Mouse (Mus musculus) fat pad, adult 2 months (tissue): ENCODE measurements around the gene Rsl1d1.

ENCODE experiments used
- DNase-seq: peaks from one replicate; pipeline ENCODE4 v3.0.0-alpha.2; 2011; ENCODE audit warnings: low read depth, low spot score; ENCODE audit errors: extremely low read depth

The Rsl1d1 gene

DNA sequence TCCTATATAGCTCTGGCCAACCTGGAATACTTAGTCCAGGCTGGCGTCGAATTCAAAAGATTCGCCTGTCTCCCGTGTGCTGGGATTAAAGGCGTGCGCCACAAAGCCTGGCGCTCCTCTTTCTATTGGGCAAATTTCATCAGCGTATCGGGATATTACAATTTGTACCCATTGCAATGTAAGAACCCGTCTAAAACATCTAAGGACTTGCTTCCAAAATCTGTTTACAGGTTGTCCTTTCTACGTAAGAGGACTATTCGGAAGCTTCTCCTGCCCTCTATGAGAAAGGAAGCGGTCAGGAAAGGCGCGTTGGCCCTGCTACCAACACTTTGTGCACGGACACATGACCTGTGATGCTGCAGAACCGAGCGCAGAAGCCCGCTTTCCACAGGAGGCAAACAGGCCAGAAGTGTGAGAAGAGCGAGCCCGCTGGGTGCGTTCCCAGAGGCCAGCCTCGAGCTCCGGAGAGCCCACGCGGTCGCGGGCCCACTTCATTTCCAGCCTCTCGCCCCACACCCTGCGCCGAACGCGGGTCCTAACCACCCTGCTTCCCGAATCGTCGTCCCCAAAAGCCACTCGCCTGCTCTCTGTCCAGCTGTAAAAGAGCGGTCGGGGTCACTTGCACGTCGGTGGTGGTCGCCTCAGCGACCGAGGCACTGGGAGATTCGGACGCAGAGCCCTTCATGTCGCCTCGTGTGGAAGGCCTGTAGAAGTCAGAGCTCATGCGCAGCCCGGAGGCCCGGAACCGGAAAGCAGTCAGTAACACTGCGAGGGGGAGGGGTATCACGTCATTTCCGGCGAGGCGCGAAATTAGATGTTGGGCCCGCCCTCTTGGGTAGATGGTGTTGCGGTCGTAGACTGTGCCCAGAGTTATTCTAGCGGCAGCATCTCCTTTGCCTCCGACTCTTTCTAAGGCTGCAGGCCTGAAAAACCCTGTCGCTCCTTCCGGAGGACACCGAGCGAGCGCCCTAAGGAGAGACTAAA, at the start of gene Rsl1d1:
Gene Rsl1d1 (minus strand): TSS at position 761 of the 984 bp plus-strand sequence.
- DNase-seq: peak; percentile 56

DNA sequence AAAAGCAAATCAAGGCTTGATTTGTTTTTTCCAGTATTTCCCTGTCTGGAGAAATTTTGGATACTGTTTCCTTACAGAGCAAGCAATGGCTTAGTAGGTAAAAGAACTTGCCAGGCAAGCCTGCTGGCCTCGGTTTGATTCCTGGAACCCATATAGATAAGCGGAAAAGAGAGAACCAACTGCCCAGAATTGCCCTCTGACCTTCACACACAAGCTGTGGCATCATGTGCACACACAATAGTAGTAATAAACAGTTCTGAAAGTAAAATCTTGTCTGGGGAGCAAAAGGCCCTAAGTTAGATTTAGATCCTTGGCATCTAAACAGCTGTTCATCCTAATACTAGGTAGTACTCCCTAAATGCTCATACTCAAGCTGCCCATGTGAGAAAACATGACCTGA, 44.7 kb upstream of the Rsl1d1 start:
- no peak for DNase-seq

DNA sequence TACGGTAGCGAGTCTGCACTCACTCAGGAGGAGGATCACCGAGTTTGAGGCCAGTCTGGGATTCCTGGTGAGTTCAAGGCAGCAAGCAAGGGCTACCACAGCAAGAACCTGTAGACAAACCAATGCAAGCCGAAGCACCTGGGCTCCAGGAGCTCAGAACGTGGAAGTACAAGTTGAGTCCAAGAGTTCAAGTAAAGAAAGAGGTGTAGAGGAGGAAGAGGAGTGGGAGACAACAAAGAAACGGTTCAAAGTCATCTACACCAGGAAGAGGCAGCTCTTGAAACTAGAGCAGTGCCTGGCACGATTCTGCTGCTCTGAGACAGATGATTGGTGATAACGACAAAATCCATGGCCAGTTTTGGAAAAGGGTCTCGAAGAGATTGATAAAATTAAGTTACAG, 42.6 kb upstream of the Rsl1d1 start:
- DNase-seq: no peak

DNA sequence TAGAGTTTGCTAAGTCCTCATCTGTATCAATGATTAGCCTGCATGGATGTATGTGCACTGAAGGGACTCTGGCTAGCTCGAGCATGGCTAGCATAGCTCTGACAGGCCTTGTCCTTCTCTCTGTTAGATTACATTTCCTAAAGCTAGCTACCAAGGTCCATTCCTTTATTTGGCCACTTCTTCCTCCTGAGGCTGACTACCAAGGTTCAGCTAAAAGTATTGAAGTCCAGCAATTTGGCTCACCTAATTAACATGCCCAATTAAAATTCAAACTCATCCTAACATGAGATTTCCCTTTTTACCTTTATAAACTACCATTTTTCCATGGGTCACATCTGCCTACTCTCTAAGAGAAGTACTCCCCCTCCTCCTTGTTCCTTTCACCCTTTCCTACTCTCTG, 39.3 kb upstream of the Rsl1d1 start:
- DNase-seq: no peak

DNA sequence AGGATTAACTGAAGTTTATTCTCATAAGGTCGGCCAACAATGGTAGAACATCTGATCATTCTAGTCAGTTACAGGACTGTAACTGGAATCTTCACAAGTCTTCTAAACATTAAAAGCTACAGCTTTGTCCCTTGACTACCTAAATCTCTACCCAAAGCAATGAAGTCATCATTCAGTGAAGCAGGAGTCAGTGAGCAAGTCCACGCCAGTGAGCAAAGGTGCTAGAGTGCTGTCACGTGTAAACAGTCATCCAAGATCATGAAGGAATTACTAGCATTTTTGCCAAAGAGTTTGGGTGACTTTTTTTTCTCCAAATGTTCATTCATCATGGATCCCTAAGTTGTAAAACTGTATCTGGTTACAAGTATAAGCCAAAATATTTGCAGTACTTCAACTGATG, 14.7 kb upstream of the Rsl1d1 start:
- no peak for DNase-seq

- DNase-seq: no peak
Observed at GRCm38 (mm10) chr16:11203600-11204390, 664 bp upstream of the Rsl1d1 start.

DNA sequence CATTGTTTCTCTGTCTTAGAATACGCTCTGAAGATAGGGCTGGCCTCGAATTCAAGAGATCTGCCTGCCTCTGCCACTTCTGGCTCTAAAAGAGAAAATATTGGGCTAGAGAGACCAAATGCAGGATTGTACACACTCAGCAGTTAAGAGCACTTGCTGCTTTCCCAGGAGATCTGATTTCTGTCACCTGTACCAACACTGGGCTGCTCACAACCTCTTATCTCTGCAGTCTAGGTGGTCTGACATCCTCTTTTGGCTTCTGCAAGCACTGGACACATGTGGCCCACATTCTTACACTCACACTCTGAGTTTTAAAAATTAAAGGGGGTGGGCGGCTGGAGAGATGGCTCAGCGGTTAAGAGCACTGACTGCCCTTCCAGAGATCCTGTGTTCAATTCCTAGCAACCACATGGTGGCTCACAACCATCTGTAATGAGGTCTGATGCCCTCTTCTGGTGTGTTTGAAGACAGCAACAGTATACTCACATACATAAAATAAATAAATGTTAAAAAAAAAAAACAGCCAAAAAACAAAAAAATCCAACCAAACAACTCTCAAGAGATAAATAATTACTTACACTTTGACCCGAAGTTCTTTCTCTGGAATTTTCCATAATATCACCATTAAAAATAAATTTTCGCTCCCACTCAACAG, 1.3 kb downstream of the Rsl1d1 start:
- DNase-seq: no peak

GRCm38 (mm10) chr16:11200247-11200646, 2.9 kb downstream of the Rsl1d1 start:
- DNase-seq: no peak

GRCm38 (mm10) chr16:11198467-11198866, 4.7 kb downstream of the Rsl1d1 start:
- no peak for DNase-seq

GRCm38 (mm10) chr16:11197052-11197451, 6.1 kb downstream of the Rsl1d1 start:
- DNase-seq: no peak

DNA sequence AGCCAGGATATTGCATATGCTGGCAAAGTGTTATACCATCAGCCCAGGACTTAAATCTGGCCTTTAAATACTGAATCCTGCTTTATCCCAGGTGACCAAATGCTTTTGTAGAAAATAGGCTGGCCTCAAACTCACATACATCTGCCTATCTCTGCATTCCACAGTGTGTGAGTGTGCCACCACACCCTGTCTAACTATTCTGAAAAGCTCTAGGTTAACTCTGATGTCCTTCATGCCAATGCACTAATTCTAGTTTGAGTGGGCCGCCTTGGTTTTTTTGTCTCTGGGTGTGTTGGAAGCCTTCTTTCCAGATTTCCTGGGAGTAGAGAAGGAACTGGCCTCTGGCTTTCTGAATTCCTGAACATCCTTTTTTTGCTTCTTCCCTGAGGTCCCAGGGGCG, 9.9 kb downstream of the Rsl1d1 start:
- no peak for DNase-seq

GRCm38 (mm10) chr16:11190150-11190549, 13.0 kb downstream of the Rsl1d1 start:
- no peak for DNase-seq

- no peak for DNase-seq
Observed at GRCm38 (mm10) chr16:11177404-11177803, 25.7 kb downstream of the Rsl1d1 start.

DNA sequence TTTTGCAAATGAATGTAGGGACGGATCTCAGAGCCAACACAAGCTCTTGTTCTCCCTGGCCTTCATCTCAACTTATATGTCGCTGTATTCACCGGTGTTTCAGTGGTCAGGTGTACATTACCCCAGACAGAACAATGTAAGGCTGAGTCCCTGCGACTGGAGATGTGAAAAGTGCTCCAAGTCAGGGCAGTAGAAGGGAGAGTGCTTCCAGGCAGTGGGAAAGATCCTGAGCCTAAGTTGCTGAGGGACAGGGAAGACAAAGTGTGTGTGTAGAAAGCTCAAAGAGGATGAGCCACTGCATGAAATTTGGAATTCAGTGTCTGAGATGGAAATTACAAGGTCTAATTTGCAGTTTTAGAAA, 26.3 kb downstream of the Rsl1d1 start:
- DNase-seq: no peak

GRCm38 (mm10) chr16:11176208-11176883, 26.8 kb downstream of the Rsl1d1 start, which contains the start of gene Zc3h7a:
Gene Zc3h7a (minus strand): TSS chr16:11176393.
- DNase-seq: no peak

DNA sequence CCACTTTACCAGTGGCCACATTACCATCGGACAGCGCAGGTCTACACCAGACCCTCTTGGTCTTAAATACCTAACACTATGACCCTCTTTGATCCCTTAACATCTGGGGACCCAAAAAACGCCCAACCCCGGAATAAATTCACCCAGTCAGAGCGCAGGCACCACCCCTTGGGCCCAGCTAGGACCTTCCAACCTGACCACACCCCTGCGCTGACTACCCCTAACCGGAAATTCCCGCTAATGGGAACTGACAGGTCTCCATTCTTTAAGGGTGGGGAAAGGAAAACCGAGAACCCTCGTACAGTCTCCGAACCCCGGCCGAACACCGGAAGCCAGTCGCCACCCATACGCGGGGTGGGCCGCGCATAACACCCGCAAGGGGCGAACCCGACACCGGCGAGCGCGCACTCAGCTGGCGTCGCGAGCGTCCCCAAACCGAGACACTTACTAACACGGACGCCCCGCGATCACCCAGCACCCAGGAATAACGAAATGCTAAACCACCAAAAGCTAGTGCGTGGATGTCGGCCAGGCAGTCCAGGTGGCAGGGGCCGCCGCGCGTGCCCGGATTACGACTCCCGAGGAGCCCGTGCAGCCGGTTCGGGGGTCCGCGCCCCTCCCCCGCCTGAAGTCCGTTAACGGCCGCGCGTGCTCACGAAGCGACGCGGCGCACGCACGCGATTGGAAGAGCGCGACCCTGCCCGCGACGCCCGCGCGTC, 27.5 kb downstream of the Rsl1d1 start:
- no peak for DNase-seq

DNA sequence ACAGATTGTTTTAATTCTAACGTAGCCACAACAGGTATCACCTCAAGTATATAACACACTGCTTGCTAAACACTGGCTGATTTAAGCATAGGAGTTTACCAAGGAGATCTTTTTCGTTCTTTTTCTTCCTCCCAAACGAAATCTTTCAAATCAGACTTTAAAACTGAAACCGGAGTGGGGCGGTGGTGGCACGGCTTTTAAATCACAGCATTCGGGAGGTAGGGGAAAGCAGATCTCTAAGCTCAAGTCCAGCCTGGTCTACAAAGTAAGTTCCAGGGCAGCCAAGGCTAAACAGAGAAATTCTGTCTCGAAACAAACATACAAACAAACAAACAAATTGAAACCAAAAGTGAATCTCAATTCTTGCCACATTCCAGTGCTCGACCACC, 28.0 kb downstream of the Rsl1d1 start:
- no peak for DNase-seq

DNA sequence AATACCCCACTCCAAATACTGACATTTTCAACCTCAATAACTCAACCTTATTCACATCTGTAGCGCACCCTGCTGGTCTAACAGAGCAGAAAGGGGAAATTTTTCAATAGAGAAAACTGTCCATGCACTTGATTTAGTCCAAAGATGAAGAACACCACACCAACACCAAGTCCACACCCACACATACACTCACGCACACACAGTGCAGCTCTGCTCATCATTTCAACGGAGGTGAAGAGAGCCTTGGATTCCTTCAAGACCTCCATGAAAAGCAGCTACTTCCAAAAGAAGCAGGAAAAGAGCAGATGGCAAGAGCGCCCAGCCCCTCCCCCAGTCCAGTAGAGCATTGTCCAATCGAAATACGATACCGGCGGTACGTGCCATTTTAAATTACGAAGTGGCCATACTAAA, 28.5 kb downstream of the Rsl1d1 start:
- DNase-seq: no peak

DNA sequence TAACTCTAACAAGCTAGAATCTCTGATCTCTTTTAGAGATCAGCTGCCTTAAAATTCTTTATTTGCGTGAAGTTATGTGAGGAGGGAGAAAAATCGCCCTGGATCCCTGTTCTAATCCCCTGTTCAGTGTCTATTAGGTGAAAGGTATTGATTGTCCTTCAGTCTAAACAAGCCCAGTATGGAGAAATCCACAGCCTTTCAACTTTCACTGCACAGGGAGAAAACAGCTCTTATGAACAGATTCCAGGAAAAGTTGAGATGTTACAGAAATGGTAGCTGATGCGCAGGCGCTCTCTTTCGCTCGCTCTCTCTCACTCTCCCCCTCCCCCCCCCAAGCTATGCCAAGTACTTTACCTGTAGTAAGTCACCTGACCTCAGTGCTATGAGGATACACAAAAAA, 31.5 kb downstream of the Rsl1d1 start:
- DNase-seq: no peak

DNA sequence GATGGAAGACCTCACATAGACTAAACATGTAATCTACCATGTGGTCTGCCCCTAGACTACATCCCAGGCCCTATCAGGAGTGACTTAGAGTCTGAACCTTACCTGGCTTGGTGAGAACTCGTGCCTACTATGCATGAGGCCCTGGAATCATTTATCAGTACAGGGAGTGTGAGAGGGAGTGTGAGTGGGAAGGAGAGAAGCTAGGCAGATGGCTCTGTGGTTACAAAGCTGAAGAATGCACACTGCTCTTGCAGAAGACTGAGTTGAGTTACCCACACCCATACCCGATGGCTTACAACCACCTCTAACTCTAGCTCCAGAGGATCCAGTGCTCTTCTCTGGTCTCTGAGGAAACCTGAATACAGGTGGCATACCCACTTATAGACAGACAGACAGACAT, 36.7 kb downstream of the Rsl1d1 start:
- no peak for DNase-seq
